Comparison of ENCODE assay signal across 8 mouse cellular contexts in genomic region chr8:19979536-19980345, GRCm38 (mm10).
DNase-seq lines count a peak whose midpoint lies in the region; ATAC-seq and TF ChIP-seq lines count a peak whose summit lies in the region.

No protein-coding gene starts in this region.

- H3K36me3 ChIP-seq in E14TG2a.4 (ENCODE audit: insufficient read depth, low read length): peaks cover 21% of the 10 kb centered on the region
- H3K36me3 ChIP-seq in forebrain, embryonic 12.5 days (replicated peaks): no peaks in the 10 kb centered on the region
- peaks cover 13% of the 10 kb centered on the region for H3K36me3 ChIP-seq in lung, embryonic 15.5 days

- peak overlapping the region; percentile 89 for H3K4me3 ChIP-seq in E14TG2a.4 (replicated peaks; ENCODE audit: low read length)
- peak overlapping the region; percentile 44 for H3K4me3 ChIP-seq in forebrain, embryonic 12.5 days (replicated peaks)
- peak overlapping the region; percentile 57 for H3K4me3 ChIP-seq in lung, embryonic 15.5 days

- peak; percentile 100 for TF ChIP-seq CTCF in E14TG2a.4 (conservative IDR thresholded peaks at IDR 0.05; ENCODE audit: low read length)

- DNase-seq in heart, postnatal 10 days: peak; percentile 67 to 77
- peak; percentile 79 to 84 for DNase-seq in kidney, postnatal 4 days
- DNase-seq in ovary, postnatal 10 days (ENCODE audit: low spot score): peak; percentile 12
- peak; percentile 71 for DNase-seq in thymus, postnatal 0 days (ENCODE audit: low spot score)

- H3K27ac ChIP-seq in forebrain, embryonic 12.5 days: no peak overlapping the region
- H3K27ac ChIP-seq in lung, embryonic 15.5 days: peak overlapping the region; percentile 33; the same call in 1 of the 2 replicates

- peaks cover 4% of the 10 kb centered on the region; the same call in 1 of the 2 replicates for H3K4me1 ChIP-seq in E14TG2a.4 (replicated peaks; ENCODE audit: low read depth, low read length)
- H3K4me1 ChIP-seq in forebrain, embryonic 12.5 days: 0 out of 2 replicates have a peak, but pooled peaks cover 4% of the 10 kb centered on the region
- 0 out of 2 replicates have a peak, but pooled peaks cover 4% of the 10 kb centered on the region for H3K4me1 ChIP-seq in lung, embryonic 15.5 days

- intact Hi-C loops in heart, postnatal 10 days (cut with DNase I): no loop called here

- no peaks in the 10 kb centered on the region for H3K27me3 ChIP-seq in E14TG2a.4 (ENCODE audit: insufficient read depth, low read length)
- no peaks in the 10 kb centered on the region for H3K27me3 ChIP-seq in forebrain, embryonic 12.5 days
- no peaks in the 10 kb centered on the region for H3K27me3 ChIP-seq in lung, embryonic 15.5 days

- H3K4me2 ChIP-seq in forebrain, embryonic 12.5 days: peak overlapping the region; percentile 59
- H3K4me2 ChIP-seq in lung, embryonic 15.5 days: peak overlapping the region; percentile 80

- ATAC-seq in cerebellum, adult (ENCODE audit: insufficient number of reproducible peaks, low FRiP score, low TSS enrichment): peak; percentile 79
- peak; percentile 88 for ATAC-seq in forebrain, embryonic 12.5 days (ENCODE audit: low FRiP score)
- peak; percentile 95 for ATAC-seq in lung, embryonic 15.5 days (ENCODE audit: borderline replicate concordance, extremely low read depth, low FRiP score, low TSS enrichment)

- WGBS in forebrain, embryonic 12.5 days: 8% methylated on average over 42 of the region's 42 CpGs
- WGBS in lung, embryonic 15.5 days: 8% methylated on average over 42 of the region's 42 CpGs

- H3K9me3 ChIP-seq in E14TG2a.4 (ENCODE audit: low read length): peaks cover 46% of the 10 kb centered on the region
- H3K9me3 ChIP-seq in forebrain, embryonic 12.5 days: peaks cover 16% of the 10 kb centered on the region; the same call in 1 of the 2 replicates
- H3K9me3 ChIP-seq in lung, embryonic 15.5 days: peaks cover 7% of the 10 kb centered on the region; the same call in 1 of the 2 replicates

- H3K9ac ChIP-seq in forebrain, embryonic 12.5 days: peak overlapping the region; percentile 50; the same call in 1 of the 2 replicates
- peak overlapping the region; percentile 64 for H3K9ac ChIP-seq in lung, embryonic 15.5 days

Comparison
In these comparisons a context has a peak if more than half of its experiments do, and no peak if none do; other contexts are left out.
1. DNase-seq: peak in every context shown above with its lines; median percentile 82 in kidney, postnatal 4 days; 72 in heart, postnatal 10 days; 71 in thymus, postnatal 0 days; 12 in ovary, postnatal 10 days.